Mouse (Mus musculus): Measurements from ENCODE around the gene Hkdc1.

Gene Hkdc1

DNA sequence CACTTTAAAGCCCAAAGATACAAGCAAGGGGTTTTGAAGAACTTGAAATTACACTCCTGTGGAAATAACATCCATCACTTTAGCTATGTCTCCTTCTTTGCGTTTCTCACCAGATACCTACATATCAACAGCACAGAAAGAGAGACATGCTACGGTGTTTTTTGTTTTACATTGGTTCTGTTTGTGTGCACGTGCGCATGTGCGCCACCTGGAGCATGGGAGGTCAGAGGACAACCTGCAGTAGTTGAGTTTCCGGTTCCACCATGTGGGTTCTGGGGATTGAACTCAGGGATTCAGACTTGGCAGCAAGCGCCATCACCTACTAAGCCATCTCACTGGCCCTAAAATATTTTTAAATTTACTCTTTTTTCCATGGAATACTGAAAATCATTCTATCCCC is 63.5 kb downstream of the Hkdc1 start:
- DNase-seq, result no peak

DNA sequence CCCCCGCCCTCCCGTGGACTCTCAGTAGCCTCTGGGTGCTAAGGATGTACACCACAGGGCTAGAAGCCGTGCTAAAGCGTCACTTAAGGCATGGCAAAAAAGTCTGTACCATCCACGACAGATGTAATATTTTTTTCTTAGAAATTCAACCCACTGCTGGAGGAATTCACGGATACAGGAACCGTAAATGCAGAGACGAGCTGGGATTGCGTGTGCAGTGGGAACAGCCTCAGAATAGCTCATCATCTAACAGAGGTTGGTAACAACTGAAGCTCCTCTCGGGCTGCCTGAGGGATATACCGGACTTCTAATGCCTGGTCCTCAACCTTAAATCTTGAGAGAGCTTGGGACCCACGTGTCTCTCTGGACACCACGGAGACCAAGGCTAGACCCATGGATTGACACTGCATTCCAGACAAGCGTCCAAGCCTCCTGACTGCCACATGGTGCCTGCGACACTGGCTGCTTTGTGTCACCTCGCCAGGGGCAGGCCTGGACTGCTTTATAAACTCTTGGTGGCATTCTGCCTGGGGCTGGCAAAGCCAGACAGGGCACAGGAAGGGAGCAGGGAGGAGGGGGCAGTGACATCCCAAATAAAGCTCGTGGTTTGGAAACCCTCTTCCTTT is 66.1 kb downstream of the Hkdc1 start:
- peak; percentile 50 for DNase-seq

DNA sequence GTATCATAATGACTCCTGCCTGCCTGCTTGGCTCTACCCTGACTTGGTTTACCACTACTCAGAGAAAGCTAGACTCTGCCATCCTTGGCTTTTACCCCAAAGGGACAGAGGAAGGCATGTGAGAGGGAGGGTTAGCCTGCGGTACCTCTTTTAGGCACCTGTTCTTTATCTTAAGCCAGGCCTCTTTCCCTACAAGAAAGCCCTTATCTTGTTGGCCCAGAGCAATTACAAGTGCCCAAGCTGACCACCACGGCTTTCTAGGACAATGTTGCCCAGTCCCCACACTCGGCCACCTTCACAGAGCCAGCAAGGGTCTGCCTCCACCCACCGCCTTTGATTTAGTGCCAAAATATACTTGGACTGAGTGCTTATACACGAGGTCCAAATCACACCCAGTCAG is 77.1 kb downstream of the Hkdc1 start:
- no peak for DNase-seq

DNA sequence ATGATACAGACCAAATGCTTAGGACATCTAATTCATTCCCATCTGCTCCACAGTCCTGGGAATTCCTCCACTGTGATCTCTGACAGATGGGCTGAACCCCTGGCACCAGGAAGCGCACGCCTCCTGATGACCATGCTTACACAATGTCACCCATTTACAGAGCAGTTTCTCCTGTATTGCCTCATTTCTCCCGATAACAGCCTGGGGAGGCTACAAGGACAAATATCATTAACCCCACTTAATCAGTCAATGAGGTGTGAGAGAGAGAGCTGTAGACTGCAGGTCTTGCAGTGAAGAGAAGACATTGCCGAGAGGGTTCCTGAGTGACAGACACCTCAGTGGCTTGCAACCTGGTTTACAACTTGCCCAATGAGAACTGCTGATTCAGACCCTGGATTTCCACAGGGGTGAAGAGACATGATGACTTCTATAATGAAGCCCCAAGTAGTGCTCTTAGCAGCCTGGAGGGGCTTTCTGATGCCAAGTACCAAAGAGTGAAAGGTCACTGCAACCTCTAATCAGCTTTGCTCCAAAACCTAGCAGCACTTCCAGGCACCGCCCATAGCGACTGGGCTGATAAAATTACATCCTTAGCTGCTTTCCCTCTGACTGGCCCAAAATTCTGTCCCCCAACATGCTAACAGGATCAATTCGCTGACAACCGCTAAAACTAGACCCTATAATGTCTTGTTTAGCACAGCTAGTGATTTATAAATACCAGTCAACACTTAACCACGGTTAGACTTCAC is 78.1 kb downstream of the Hkdc1 start:
- DNase-seq, result no peak

DNA sequence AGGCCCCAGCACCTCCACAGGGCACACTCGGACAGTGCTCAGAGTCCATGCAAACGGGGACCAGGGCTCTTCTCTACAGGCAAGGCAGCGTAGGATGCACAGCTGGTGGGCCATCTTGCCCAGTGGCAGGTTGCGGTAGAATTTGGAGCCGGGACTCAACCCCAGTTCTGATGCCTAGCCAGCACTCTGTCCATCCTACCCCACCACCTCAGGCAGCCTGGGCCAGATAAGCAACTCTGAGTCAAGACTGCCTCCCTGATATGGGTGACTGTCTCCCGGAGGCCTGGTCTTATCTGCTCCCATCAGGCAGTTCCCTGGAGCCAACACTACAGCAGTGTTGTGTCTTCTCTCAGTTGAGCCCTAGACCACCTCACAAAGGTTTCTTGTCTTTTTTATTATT is 79.8 kb downstream of the Hkdc1 start:
- DNase-seq, result peak; percentile 29

DNA sequence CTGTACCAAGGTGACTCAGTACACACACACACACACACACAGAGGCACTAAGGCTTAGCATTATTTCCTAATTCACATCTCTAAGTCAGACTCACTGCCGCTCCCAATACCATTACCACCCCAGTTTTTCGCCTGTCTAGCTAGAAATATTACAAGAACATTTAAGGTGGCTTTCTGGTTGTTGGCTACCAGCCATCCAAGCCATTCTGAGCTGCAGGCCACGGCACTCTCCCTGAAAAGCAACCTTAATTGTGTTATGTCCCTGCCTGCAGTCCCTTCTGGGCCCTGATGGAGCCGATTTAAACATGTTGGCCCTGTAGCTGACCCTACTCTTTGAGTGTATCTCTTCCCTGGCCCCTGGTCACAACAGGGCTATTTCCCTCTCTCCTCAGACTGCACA is 80.3 kb downstream of the Hkdc1 start:
- no peak for DNase-seq

DNA sequence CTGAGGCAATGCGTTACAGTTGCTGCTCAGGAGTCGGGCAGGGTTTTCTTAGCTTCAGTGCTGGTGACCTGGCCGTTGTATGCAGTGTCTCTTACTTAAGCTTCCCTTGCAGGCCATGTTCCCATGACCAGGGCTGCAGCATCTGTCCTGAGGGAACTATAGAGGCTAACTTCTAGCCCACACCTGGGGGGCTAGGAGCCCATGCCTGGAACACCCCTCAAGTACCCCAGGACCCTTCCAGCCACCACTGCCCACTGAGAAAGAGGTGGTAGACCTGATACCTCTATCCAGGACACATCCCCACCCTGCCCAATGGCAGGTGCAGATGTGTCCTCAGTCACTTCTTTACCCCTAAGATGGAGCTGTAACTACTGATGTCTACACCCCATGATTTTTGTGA is 81.3 kb downstream of the Hkdc1 start:
- DNase-seq, result peak; percentile 60

DNA sequence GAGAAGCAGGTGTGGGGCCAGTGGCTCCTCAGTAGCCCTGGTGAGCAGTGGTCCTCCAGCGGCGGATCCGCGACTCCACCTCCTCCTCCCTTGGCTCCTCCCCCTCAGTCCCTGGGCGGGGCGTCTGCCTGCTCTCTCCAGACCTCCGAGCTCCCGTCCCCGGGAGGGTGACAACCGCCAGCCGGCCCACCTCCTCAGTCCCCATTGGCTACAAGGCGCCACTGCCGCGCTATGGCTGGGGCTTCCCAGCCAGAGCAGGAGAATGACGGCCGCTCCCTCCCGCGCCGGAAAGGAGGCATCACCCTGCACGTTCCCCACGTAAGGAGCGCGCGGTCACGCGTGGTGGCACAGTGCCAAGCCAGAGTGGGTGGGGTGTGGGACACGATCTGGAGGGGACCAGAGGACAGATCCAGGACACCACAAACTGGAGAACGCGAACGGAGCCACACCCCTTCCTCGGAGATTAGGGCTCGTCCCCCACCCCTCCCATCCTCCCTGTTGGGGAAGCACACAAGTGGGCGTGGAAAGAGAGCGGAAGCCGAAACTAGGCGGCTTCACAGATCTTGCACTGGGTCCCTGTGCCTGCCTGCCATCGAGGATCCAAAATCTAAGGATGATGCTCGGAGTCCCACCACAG is 82.1 kb downstream of the Hkdc1 start:
- DNase-seq, result peak; percentile 98

DNA sequence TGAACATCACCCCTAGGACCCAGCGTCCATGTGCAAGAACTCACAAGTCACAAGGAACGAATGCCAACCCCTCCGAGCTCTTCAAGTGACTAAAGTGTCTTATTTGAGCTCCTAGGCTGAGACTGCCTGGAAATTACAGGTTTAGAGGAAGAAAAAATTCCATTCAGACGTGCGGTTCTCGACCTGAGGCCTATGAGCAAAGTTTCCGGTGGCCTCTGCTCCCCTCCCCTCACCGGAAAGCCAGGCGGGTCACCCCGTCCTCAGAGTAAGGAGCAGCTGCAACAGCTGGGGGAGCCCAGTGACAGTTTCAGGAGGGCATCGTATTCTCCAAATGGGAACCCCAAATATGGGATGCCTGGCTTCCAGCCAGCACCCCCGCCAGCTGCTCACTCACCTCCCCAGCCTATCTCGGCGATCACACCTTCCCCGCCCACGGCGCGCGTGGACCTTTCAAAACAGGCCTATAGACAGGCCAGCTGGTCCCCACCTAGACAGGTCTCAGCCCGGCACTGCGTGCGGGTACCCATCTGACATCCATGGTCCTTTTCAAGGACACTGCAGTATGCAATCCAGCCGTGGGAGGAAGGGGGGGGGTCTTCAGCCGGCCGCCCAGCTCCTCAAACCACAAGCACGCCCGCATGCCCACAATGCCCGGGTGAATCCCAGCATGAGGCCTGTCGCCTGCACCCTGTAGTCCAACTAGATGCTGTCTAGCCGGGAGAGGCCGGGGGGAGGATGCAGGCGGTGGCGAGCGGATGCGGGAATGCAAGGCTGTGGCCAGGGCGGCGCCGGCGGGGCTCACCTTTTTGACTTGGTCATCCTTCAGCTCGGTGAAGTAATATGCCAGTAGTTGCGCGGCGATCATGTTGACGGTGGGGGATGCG is 82.8 kb downstream of the Hkdc1 start:
- peak; percentile 81 for DNase-seq

DNA sequence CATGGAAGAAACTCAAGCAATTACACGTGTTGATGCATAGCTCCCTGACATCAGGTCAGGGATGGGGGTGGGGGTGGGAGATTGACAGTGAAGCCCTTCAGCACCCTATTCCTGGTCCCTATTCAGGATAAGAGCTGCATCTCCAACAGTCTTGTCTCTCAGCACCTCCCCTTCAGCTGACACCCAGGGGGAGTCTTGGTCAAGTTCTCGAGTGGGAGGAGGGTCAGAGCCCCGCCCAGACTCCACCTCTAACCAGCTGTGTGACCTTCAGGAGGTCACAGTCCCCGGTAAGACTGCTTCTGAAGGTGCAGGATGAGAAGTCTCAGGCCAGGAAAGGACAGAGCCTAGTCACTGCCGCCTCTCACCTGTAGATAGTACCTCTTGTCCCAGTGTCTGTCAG is 83.7 kb downstream of the Hkdc1 start:
- peak; percentile 64 for DNase-seq

DNA sequence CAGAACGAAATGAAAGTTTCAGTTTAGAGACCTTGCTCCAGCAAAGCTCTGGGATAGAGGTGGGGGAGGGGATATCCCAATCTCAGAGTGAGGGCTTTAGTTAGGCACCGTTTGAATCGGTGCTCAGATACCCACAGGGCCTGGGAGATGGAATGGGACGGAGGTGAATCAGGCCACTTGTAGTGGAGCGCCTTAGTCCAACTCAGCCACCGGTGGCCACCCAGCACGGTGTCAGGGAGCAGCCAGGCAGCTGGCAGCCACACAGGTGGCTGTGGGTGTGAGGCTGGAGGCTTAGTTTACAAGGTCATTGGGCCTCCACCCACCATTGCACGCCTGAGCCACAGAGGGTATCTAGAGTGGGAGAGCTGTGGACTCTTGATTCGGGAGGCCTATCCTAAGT is 84.1 kb downstream of the Hkdc1 start:
- peak; percentile 51 for DNase-seq

DNA sequence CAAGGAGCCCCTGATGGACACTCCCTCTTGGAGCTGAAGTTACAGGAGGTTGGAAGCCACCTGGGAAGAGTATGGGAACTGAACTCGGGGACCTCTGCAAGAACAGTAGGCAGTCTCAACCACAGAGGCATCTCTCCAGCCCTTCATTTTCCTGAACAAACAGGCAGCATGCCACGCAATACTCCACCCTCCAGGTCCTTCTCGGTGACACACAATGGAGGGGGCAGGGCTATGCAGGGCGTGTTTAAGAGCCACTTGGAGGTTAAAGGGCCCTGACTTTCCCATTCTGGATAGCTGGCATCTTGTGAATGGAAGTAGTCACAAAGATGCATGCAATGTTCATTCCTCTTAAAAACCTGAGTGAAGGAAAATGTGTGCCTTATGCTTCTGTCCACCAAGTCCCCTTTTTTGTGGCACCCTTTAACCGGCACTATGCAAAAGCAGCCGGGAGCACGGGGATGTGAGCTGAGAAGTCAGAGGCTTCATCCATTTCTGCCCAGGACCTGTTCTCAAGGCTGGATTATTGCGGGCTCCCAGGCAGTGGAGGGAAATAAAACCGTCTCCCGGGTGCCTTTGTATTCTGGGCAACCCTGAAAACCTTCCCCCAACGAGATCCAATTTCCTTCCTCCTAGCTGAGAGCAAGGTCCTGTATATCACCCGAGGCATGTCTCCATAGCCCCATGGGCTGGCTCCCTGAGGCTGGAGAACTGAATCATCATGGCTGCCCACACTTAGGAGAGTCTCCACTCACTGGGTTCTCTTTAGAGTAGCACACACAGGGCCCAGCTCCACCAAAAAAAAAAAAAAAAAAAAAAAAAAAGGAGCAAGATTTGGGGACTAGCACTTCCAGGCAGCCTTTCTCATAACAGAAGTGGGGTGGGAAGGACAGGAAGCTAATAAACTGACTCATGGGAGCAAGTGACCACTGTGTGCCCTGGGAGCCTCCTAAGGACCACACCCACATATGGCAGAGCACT is 85.4 kb downstream of the Hkdc1 start:
- DNase-seq, result peak; percentile 53

DNA sequence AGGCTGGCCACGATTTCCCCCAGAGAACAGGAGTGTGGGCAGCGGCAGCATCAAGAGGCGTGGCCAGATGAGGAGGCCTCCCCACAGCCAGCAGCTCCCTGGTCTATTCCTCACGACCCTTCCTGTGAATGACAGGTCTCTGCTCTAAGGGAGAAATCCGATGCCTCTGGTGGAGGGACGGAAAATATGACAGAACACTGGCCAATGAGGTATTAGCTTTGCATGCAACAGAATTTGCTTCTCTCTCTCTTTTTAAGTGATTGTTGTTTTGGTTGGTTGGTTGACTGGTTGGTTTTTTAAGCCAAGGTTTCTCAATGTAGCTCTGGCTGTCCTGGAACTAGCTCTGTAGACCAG is 86.9 kb downstream of the Hkdc1 start:
- peak; percentile 16 for DNase-seq

DNA sequence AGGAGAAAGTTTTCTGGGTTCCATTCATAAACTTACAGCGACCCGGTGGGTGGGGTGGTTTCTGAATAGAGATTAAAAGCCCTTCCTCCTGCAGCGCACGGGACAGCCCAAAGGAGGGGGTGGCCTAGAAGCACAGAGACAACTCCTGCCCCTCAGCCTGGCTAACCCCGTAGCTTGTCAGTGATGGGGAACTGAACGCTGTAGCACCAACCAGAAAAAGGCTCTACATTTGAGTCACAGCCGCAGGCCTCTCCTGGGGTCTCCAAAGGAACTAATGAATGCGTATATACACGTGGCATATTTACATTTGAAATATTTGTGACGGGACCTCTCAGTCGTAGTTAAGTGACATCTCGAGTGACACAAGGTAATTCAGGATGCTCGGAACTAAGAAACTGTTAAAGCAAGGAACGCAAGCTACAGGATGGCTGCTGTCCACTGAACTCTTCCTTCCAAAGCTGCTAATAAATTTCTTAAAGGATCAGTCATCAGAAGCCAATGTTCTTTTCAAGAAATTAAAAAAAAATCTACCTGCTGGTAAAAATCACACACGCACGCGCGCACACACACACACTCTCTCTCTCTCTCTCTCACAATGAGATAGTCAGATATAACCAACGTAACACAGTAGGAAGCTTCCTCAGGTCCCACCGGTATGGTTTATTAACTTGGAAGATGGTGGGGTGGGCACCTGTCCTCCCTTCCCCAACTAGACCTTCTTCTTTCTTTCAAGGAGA is 87.4 kb downstream of the Hkdc1 start:
- peak; percentile 17 for DNase-seq

DNA sequence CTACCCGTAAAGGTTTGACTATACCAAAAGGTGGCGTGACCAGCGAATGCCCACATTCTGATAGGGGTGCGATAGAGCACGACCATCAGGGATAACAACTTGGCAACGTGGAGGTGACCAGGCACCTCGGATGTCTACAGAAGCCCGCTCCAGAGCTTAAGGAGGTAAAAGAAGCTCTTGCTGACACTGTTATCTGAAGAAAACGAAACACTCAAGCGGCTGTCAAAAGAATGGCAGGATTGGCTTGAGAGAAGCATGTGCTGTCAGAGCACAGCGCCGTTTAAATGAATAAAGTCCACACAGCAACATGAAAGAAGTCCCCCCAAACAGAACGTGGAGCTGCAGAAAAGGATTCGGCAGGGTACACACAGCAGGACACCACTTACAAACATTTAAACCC is 89.0 kb downstream of the Hkdc1 start:
- DNase-seq, result peak; percentile 48
